Mouse (Mus musculus) left cerebral cortex, adult 8-10 months (tissue): ENCODE measurements at regions not wholly inside any gene's neighbourhood (a gene's known extent, or its start where the extent isn't known, plus 50 kb on each side); places are given as distances from the start of the nearest gene placed in this dataset.
"Not testable (repeated sequence)": the region's sequence is repeated elsewhere in the genome, so short reads cannot be mapped to it uniquely, and the experiment has no call there.

ENCODE experiments used
- DNase-seq, 2 experiments: peaks; one replicate each; pipeline ENCODE4 v3.0.0; 2022; ENCODE audit warnings: low spot score in 2 of 2

DNA sequence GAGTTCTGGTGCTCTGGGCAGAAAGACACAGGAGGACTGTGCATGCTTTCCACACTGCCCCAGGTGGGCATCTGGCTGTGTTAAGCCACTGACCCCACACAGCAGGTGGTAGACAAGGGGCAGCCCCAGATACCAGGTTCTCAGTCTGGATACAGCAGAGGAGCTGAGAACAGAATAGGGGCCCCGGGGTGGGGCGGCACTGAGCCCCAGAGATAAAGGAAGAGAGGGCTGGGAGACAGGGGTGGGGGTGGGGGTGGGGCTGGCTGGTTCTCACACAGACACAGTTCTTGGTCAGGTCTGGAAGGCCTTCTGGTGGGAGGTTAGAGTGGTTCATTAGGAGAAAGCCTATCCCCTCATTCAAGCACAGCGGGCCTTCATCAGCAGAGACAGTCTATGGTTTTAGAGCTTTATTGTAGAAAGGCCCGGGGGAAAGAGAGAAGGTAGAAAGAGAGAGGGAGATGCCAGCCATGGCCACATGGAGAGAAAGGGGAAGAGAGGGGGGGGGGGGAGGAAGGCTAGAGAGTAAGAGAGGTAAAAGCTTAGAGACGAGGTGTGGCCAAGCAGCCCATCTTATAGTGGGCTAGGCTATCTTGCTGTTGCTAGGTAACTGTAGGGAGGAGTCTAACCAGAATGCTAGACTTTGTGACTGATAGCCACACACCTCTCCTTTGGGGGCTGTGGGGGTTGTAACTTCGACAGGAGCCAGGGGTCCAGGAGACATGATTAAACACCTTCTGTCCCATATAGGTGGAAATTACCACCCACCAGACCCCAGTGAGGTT, 1403.1 kb downstream of the Zfp704 start:
- DNase-seq = no peak

GRCm38 (mm10) chr3:8163030-8163429, 1446.9 kb downstream of the Zfp704 start:
- DNase-seq = no peak

GRCm38 (mm10) chr3:8161997-8162756, 1447.7 kb downstream of the Zfp704 start:
- DNase-seq = peak in 1 of 2 experiments; percentile 10

DNA sequence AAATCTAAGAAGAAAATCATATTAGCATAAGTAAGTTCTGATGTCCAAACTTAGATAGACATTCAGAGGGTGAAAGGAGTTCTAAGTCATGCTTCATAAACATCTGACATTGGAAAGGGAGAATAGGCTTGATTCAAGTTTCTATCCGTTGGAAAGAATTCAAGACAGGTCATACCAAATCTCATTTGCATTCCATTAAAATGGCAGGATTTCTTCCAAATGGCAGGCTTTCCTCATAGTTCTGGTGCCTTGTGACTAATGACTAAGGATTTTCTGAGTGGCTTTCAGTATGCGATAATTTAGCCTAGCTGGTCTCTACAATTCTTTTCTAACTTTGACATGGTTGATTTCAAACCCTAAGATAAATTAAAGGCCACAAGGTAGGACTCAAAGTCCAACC, 1466.9 kb downstream of the Zfp704 start:
- no peak for DNase-seq

GRCm38 (mm10) chr3:8142190-8142589, 1467.7 kb downstream of the Zfp704 start:
- DNase-seq = no peak

GRCm38 (mm10) chr3:8141664-8142084, 1468.2 kb downstream of the Zfp704 start:
- no peak for DNase-seq

DNA sequence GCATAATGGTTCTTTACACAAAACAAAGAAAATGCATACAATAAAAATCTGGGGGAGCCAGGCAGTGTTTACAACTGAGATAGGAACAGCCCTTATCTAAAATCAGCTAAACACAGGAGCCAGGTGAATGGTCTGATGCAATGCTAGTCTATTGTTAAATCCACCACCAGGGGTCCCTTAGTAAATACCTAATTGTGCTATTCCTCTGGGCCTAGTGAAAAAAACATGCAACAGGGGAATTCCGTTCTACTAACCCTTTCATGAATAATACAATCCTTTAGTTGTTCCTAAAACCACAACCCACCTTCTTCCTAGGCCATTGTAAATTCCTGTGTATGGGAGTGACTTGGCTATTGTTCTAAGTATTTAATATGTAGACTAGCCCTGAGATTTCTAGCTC, 1486.2 kb downstream of the Zfp704 start:
- DNase-seq = not testable (repeated sequence)

- no peak for DNase-seq
Observed at GRCm38 (mm10) chr3:8123141-8123540, 1486.7 kb downstream of the Zfp704 start.

DNA sequence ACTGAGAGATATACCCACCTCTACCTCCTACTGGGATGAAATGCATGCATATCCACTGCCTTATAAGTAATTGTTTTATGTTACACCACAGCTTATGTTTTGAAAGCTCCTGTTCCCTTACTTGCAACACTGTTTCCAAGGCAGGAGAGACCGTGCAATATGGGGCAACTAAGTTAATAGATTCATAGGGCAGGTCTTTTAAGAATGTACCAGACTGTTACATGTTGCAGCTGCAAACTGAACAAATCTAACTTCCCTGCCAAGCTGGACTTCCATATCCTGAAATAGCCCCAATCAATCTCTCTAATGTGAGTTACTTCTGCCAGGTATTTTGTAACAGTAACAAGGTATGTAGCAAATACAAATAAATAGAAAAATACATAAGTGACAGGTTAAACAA, 1478.0 kb upstream of the 1700008P02Rik start:
- DNase-seq = no peak

- DNase-seq = no peak
Observed at GRCm38 (mm10) chr3:8084749-8085148, 1464.5 kb upstream of the 1700008P02Rik start.

- no peak for DNase-seq
Observed at GRCm38 (mm10) chr3:8053711-8054110, 1433.5 kb upstream of the 1700008P02Rik start.

- DNase-seq = peak in 1 of 2 experiments; percentile 42
Observed at GRCm38 (mm10) chr3:8051167-8051566, 1430.9 kb upstream of the 1700008P02Rik start.

GRCm38 (mm10) chr3:8049706-8050105, 1429.5 kb upstream of the 1700008P02Rik start:
- no peak for DNase-seq

DNA sequence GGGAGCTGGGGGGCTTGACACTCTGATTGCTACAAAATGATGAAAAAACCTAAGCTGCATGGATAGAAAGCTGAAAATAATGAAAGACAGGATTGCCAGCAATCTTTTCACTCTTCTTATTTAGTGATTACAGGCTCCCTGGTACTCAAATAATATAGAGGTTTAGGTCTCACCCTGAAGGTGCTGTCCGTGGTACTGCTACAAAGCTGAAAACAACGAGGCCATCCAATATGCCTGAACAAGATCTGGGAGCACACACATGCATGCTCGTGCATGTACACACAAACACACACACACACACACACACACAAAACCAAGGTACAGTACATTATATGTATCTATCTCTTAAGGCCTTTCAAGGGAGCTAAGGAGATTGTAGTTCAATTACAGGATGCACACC, 1426.1 kb upstream of the 1700008P02Rik start:
- DNase-seq = no peak

DNA sequence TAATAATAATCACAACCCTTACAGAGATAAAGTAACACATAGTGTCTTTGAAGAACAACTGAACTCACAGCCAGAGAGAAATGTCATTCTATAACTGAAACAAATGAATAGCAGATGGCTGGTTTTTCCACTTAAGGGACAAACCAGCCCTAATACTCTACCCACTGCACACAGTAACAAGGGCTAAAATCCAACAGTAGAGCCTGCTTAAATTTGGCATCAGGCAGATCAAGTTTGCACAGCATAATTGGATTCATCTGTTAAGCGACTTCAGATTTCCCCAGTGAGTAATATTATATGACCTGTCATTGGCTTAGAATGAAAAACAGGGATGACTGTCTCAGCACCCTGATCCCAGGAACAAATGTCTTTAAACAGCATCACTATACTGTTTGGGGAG, 1416.5 kb upstream of the 1700008P02Rik start:
- no peak for DNase-seq

DNA sequence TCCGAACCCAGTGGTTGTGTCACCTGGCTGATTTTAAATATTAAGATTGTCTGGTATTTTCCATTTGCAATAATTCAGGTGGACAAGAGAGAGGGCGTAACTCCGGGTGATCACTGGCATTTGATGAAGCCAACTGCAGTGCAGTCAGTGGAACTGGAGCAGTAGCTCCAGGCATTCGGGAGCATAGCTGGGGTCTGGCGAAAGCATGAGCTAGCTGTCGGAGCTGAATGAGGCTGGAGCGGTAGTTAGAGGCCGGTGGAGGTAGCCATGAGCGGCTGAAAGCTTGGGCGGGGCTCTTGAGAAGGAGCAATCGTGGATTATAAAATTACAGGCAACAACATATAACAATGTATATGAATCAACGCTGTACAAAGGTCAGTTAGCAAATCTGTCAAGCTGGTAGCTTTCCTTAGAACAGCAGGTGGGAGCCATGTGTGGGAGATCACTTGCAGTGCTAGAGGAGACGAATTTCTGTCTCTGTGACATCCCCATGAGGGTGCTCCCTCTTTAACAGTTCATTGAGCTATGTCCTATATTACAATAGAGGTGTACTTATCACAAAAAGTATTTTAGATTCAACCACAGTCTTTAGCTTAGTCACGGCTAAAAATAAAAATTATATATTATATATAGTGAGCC, 1415.0 kb upstream of the 1700008P02Rik start:
- DNase-seq = no peak

GRCm38 (mm10) chr3:8026325-8027017, 1406.2 kb upstream of the 1700008P02Rik start:
- no peak for DNase-seq

GRCm38 (mm10) chr3:8022654-8023053, 1402.4 kb upstream of the 1700008P02Rik start:
- DNase-seq = no peak

DNA sequence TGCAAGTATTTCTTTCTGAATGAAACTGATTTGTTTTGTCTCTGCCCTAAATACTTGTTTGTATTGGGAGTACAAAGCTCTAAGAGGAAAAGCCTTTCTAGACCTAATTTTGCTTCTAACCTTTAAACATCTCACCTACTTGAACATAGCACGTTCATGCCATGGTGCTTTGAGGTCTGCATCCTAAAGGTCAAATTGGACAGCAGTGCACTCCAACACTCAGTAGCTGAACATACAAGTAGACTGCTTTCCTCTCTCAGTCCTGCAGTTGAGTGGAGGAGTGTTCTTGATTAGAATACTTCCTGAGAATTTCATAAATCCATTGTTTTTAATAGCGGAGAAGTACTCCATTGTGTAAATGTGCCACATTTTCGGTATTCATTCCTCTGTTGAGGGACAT, 1397.2 kb upstream of the 1700008P02Rik start:
- DNase-seq = no peak

DNA sequence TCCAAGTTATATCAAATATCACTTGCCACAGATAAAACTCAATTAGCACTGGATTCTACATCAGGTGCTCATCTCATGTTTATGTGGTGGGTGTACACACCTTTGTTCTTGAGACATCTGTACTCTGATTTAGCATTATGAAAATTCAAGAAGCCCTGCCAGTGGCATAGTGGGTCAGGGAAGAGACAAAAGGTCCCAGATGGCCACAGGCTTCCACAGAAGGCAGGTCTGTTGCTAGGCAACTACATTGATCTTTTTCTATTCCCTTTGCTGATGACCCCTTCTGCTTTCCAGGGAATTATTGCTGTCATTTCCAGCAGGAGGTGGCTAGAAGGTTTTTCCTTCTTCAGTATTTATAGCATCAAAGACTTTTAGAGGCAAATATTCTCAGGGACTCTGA, 1396.7 kb upstream of the 1700008P02Rik start:
- no peak for DNase-seq

DNA sequence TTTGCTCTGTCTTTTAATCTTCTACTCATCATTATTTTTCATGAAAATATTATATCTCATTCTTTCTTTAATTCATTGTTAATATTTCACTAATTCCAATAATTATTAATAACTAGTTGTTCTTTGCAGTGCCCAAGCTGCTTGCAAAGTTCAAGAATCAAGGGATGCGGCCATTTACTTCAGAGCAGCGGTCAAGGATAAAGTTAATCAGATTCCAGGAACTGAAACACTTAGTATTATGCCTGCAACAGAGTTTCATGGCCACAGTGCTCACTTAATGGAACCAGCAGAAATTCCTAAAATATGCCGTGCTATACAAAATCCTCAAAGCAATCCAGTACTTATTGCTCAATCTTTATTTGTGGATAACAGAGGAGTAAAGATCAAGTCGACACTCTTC, 1389.7 kb upstream of the 1700008P02Rik start:
- no peak for DNase-seq
